Mouse (Mus musculus) adrenal gland, adult 2 months (tissue): ENCODE measurements around the gene Icos. TPM values are rescaled to one million over a fixed set of nuclear protein-coding genes. Genes with fewer than 3 reads are reported as not detected.

ENCODE experiments used
- DNase-seq: peaks from one replicate; pipeline ENCODE4 v3.0.0; 2021
- polyA plus RNA-seq: library from polyadenylated mRNA; depleted of rRNA; stranded (reverse); fragments of >200 nt; gene quantifications from 2 replicates; pipeline ENCODE4 v1.2.3, GENCODE M21; 2012
- total RNA-seq, 2 experiments: library from RNA; stranded (reverse); gene quantifications; 2 replicates each; pipeline ENCODE4 v1.2.3; 2021

The Icos gene
- total and polyA plus RNA-seq, 3 experiments, result 0.02 to 0.38 TPM; not detected in 1

GRCm38 (mm10) chr1:60962095-60962494 is 15.6 kb upstream of the Icos start:
- DNase-seq, result no peak

DNA sequence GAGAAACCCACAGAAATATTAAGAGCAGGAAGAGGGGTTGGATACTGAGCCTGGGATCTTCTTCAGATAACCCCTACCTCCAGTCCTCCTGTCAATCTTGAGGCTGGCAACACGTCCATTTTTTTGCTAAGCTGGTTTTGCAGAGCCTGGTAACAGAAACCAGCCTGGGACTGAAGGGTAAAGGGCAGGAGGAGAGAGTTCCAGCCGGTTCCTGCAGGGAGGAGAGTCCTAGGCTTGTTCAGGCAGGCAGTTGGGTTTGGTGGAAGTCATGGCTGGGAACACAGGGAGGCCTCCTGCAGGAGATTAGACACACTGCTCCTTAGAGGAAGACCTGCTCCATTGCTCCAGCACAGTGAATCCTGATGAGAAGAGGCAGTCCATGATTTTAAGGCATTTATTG is 10.2 kb upstream of the Icos start:
- no peak for DNase-seq

GRCm38 (mm10) chr1:60970846-60971245 is 6.9 kb upstream of the Icos start:
- DNase-seq, result no peak

DNA sequence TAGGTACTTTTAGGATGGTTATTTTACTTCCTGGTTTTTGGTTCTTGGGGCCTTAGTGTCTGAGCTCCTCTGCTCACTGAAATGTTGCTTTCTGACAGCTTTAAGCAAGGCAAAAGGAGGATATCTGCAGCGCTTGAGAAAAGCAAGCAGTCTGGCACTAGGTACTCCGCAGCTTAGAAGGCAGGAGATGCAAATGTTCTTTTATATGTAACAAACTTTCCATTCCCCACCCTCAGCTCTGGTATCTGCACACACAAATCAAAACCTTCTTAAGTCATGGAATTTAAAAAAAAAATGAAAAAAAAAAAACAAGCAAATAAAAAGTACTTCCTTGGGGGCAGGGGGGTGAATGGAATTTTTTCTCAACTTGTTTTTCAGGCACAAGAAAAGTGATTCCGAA is 3.5 kb upstream of the Icos start:
- no peak for DNase-seq

GRCm38 (mm10) chr1:60975646-60976294 is 2.0 kb upstream of the Icos start:
- DNase-seq, result no peak

- no peak for DNase-seq
Measured at GRCm38 (mm10) chr1:60979126-60979842, 1.6 kb downstream of the Icos start.

- DNase-seq, result no peak
Measured at GRCm38 (mm10) chr1:60979843-60980235, 2.1 kb downstream of the Icos start.

GRCm38 (mm10) chr1:60985075-60985474 is 7.3 kb downstream of the Icos start:
- DNase-seq, result no peak

DNA sequence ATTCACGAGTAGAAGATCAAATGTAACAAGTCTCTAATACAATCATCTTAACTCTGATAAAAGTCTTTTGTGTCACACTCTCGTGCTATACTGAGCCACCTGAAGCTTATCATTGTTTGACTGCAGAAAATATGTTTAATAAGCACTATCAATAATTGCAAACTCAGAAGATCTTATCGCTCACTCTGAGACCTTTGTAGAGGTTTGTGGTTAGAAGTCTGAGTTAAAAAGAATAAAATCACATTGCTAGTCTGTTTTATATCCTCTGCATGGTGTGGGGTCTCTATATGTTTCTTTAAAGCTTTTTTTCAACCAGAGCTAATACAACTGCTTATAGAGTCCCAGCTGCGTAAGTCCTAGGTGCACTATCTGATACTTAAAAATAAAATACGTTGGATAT is 8.4 kb downstream of the Icos start:
- no peak for DNase-seq

- no peak for DNase-seq
Measured at GRCm38 (mm10) chr1:60989086-60989485, 11.4 kb downstream of the Icos start.

DNA sequence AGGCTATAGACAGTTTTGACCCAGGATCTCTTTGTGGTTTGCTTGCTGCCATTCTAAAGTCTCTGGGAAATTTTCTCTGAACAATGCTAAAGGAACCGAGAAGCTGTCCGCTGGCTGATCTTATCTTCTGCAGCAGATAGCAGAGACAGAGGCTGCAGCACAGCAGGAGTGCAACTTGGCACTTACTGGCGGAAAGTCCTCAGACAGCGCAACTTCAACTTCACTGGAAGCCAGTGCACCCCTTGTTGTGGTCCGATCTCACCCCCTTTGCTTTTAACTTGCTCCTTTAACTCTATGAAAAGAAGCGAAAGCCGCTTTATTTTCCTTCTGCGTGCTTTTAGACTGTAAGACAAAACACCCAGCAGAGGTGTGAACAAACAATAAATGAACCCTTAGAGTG is 12.6 kb downstream of the Icos start:
- DNase-seq, result no peak

GRCm38 (mm10) chr1:60998008-60998557 is 20.4 kb downstream of the Icos start:
- no peak for DNase-seq

- DNase-seq, result no peak
Measured at GRCm38 (mm10) chr1:60998689-60999088, 21.0 kb downstream of the Icos start.

DNA sequence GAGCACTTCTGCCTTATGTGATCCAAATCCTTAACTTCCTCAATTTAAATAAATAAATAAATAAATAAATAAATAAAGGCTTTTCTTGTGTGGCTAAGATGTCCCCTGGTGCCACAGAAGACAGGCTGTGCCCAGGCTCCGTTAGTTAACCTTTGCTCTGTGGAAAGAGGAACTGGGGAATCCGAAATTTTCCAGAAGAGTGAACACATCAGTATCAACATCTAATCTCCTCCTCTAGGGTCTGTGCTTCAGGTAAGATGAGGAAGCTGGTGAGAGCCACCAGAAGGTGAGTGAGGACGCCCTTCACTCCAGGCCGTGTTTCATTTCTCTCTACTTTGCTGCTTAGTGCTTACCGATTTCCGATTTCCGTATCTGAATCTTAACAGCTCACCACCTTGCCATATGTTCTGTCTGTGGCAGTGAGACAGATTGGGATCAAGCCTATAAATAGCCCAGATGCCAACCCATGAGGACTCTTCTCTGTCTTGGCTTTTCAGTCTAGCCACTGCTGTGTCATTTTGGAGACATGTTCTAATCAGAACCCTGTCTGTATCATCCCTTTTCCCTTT is 24.1 kb downstream of the Icos start:
- no peak for DNase-seq

GRCm38 (mm10) chr1:61006229-61006628 is 28.5 kb downstream of the Icos start:
- no peak for DNase-seq

DNA sequence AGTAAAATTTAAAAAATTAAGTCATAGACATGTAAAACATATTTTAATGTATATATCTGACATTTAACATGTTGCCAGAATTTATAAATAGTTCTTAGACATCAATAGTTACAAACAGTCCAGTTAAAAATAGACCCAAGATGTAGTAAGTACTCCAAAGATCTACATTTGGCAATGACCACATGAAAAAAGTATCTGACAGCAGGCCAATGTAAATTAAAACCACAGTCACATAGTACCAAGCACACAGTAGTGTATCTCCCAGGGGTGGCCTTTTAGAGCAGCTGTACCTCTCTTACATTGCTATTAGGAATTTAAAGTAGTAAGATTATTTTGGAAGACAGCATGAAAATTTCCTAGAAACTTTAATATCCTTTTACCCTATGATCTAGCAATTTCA is 29.8 kb downstream of the Icos start:
- DNase-seq, result no peak

DNA sequence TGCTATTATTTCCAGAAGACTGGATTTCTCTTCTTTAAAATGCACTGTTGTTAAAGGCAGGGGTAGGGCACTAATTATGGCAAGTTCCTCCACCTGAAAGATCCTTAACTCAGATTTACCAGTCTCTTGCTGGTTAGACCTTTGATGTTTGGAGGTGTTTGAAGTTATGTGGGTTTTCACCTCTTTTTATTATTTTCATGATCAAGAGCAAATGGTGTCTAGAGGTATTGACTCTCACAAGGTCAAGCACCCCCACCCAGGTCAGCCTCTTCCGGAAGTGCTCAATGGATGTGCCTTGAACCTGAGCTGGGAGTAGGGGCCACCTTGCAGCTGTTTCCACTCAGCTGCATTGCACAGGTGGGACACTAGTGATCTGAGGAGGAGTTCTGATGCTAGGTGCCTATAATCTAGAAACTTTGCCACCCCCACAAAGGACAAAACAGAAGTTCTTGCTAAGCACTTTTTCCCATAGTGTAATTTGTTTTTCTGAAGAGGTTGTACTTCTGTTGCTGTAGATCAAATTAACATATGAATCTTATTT is 38.9 kb downstream of the Icos start:
- no peak for DNase-seq

DNA sequence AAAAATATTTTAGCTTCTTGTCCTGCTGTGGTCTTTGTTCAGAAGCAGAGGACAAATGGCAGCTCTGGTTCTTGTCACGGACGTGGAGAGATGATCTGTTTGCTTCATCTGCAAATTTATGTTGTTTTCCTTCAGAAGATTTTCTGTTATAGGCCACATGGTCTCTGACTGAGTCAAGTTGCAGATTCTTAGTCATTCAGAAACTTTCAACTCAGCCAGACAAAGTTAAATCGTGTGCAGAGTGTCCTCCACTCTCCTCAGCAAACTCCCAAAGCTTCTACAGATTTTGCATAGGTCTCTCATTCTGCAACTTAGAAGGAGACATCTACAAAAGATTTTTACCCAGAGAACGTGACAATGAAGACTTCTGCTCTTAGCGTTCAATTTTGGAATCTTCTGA is 49.0 kb downstream of the Icos start:
- DNase-seq, result no peak

DNA sequence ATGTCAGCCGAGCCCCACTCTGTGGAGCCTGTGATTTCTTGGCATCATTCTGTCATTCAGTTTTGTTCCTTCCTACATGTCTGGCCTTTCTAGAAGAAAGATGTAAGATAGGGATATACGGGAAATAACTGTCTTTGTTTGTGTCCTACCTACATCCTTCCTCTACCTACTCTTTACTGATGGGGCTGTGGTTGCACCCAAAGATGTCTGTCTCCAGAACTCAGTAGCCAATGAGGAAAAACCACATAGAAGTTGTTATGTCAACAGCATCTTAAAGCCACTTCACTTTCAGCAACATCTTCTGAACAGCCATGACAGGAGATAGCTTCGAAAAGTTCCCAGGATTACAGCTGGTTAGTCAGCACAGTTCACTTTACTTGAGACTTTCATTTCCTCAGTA is 49.8 kb downstream of the Icos start:
- no peak for DNase-seq

DNA sequence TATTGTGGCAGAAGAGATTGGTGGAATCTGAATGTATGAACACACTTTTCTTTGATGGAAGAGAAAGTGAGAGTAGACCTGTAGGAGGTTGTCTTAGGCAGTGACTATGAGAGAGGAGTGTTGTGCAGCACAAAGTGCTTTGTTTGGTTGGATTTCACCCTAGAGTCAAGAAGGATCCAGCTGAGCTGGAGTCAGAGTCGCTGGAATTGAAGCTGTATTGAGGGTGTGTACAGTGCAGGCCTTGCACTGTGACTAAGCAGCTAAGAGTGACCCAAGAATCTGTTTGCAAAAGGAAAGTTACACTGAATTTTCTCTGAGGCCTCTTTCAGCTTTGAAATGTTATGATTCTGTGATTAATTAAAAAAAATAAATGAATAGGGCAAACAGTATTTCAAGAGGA is 52.2 kb downstream of the Icos start:
- no peak for DNase-seq

GRCm38 (mm10) chr1:61030532-61030931 is 52.8 kb downstream of the Icos start:
- DNase-seq, result no peak

- DNase-seq, result no peak
Measured at GRCm38 (mm10) chr1:61035270-61035669, 57.5 kb downstream of the Icos start.

DNA sequence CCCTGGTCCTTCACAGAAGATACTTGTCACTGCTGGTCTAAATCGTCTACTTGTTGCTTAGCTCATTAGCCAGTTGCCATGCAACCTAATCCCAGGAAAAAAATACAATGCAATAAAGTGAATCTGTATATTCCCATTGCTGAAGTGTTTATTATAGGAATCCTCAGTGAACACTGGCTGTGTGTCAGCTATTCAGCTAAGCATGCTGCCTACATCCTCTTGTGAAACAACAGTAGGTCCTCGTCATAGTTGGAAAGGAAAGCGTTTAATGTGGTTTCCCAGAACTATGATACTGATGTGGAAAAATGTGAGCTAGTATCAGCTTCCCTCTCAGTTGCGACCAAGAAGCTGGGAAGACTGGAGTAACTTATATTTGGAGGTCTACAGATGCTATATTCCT is 60.5 kb downstream of the Icos start:
- no peak for DNase-seq
